Mouse (Mus musculus): ENCODE measurements around the gene Tmsb10. TPM values are rescaled to one million over a fixed set of nuclear protein-coding genes. Genes with fewer than 3 reads are reported as not detected.

Tmsb10 gene
- total RNA-seq (2021) = 10 to 100 TPM; 73.8 to 96.5 TPM
- polyA plus RNA-seq (2012; rRNA removed) = 29.8 and 36.4 TPM in 2 replicates
- long read RNA-seq, transcript Tmsb10-202 (2 exons, 690 nt) = minor isoform, 117 of 274 reads
- long read RNA-seq, transcript Tmsb10-203 (3 exons, 570 nt) = major isoform, 157 of 274 reads
- long read RNA-seq, partial matches to known transcripts = 0 of 274 reads
- long read RNA-seq, other reads (novel, unspliced or antisense) = 0 of 274 reads

GRCm38 (mm10) chr6:72958662-72959071, at the start of gene Tmsb10:
Gene Tmsb10, minus strand, starts transcription at chr6:72958748.
- peak within 1 kb of the TSS; percentile 77 for H3K9ac ChIP-seq (ENCODE audit: low read depth, low read length)
- peak within 1 kb of the TSS; percentile 96 for H3K27ac ChIP-seq
- H3K4me3 ChIP-seq = peak within 1 kb of the TSS; percentile 96
- H3K79me2 ChIP-seq (replicated peaks; ENCODE audit: control insufficient read depth, insufficient read depth, low read length) = no peaks in the 10 kb centered on the region
- peaks cover 6% of the 10 kb centered on the region; the same call in 1 of the 2 replicates for H3K4me1 ChIP-seq (ENCODE audit: control insufficient read depth, insufficient read depth, low read length)
- intact Hi-C loops (cut with DNase I) = loop anchor here (2.0 kb wide), 1 partner anchor 22 kb away; no protein-coding TSS in a partner anchor
- TF ChIP-seq POLR2A (IDR thresholded peaks at IDR 0.05; ENCODE audit: insufficient read depth, low read depth, low read length) = no peak
- TF ChIP-seq EP300 (IDR thresholded peaks at IDR 0.05; ENCODE audit: insufficient read depth, low read depth, low read length) = no peak
- no peak for TF ChIP-seq CTCF (IDR thresholded peaks at IDR 0.05)
- H3K36me3 ChIP-seq (ENCODE audit: control insufficient read depth, insufficient read depth, low read length) = no peaks in the 10 kb centered on the region
- DNase-seq = no peak
- no peaks in the 10 kb centered on the region for H3K27me3 ChIP-seq (ENCODE audit: control insufficient read depth, insufficient read depth, low read length)
- 5% methylated on average over 18 of the region's 19 CpGs for WGBS

- Histone ChIP-seq H3K4me3 (no peak overlapping the region), H3K36me3 (ENCODE audit: control insufficient read depth, insufficient read depth, low read length) (no peaks in the 10 kb centered on the region), H3K79me2 (replicated peaks; ENCODE audit: control insufficient read depth, insufficient read depth, low read length) (no peaks in the 10 kb centered on the region), H3K4me1 (ENCODE audit: control insufficient read depth, insufficient read depth, low read length) (no peaks in the 10 kb centered on the region), H3K27me3 (ENCODE audit: control insufficient read depth, insufficient read depth, low read length) (no peaks in the 10 kb centered on the region), H3K27ac (no peak overlapping the region), H3K9ac (ENCODE audit: low read depth, low read length) (no peak overlapping the region)
- no peak for DNase-seq
- intact Hi-C loops (cut with DNase I) = no loop called here
- WGBS = 81% methylated on average over 5 of the region's 5 CpGs
- TF ChIP-seq POLR2A (IDR thresholded peaks at IDR 0.05; ENCODE audit: insufficient read depth, low read depth, low read length) (no peak), CTCF (IDR thresholded peaks at IDR 0.05) (no peak), EP300 (IDR thresholded peaks at IDR 0.05; ENCODE audit: insufficient read depth, low read depth, low read length) (no peak)
Observed at GRCm38 (mm10) chr6:73003601-73004000, 45.1 kb upstream of the Tmsb10 start.

GRCm38 (mm10) chr6:73002391-73002790, 43.8 kb upstream of the Tmsb10 start:
- TF ChIP-seq CTCF (IDR thresholded peaks at IDR 0.05) (no peak), EP300 (IDR thresholded peaks at IDR 0.05; ENCODE audit: insufficient read depth, low read depth, low read length) (no peak), POLR2A (IDR thresholded peaks at IDR 0.05; ENCODE audit: insufficient read depth, low read depth, low read length) (no peak)
- WGBS = 54% methylated on average over 1 of the region's 1 CpGs

GRCm38 (mm10) chr6:72998809-72999208, 40.3 kb upstream of the Tmsb10 start:
- Histone ChIP-seq H3K36me3 (ENCODE audit: control insufficient read depth, insufficient read depth, low read length) (no peaks in the 10 kb centered on the region), H3K27me3 (ENCODE audit: control insufficient read depth, insufficient read depth, low read length) (no peaks in the 10 kb centered on the region), H3K9ac (ENCODE audit: low read depth, low read length) (no peak overlapping the region), H3K79me2 (replicated peaks; ENCODE audit: control insufficient read depth, insufficient read depth, low read length) (no peaks in the 10 kb centered on the region), H3K4me3 (no peak overlapping the region), H3K27ac (no peak overlapping the region), H3K4me1 (ENCODE audit: control insufficient read depth, insufficient read depth, low read length) (no peaks in the 10 kb centered on the region)
- intact Hi-C loops (cut with DNase I) = no loop called here
- no peak for DNase-seq
- TF ChIP-seq POLR2A (IDR thresholded peaks at IDR 0.05; ENCODE audit: insufficient read depth, low read depth, low read length) (no peak), EP300 (IDR thresholded peaks at IDR 0.05; ENCODE audit: insufficient read depth, low read depth, low read length) (no peak), CTCF (IDR thresholded peaks at IDR 0.05) (no peak)
- 69% methylated on average over 1 of the region's 1 CpGs for WGBS

More at GRCm38 (mm10) chr6:73002391-73002790, 43.8 kb upstream of the Tmsb10 start:
- no peaks in the 10 kb centered on the region for H3K79me2 ChIP-seq (replicated peaks; ENCODE audit: control insufficient read depth, insufficient read depth, low read length)
- H3K4me1 ChIP-seq (ENCODE audit: control insufficient read depth, insufficient read depth, low read length) = no peaks in the 10 kb centered on the region
- no peaks in the 10 kb centered on the region for H3K36me3 ChIP-seq (ENCODE audit: control insufficient read depth, insufficient read depth, low read length)
- intact Hi-C loops (cut with DNase I) = no loop called here
- H3K27ac ChIP-seq = no peak overlapping the region
- H3K27me3 ChIP-seq (ENCODE audit: control insufficient read depth, insufficient read depth, low read length) = no peaks in the 10 kb centered on the region
- H3K4me3 ChIP-seq = no peak overlapping the region
- H3K9ac ChIP-seq (ENCODE audit: low read depth, low read length) = no peak overlapping the region
- no peak for DNase-seq

- H3K4me1 ChIP-seq (ENCODE audit: control insufficient read depth, insufficient read depth, low read length) = no peaks in the 10 kb centered on the region; the same call in 1 of the 2 replicates
- H3K36me3 ChIP-seq (ENCODE audit: control insufficient read depth, insufficient read depth, low read length) = no peaks in the 10 kb centered on the region
- H3K27me3 ChIP-seq (ENCODE audit: control insufficient read depth, insufficient read depth, low read length) = no peaks in the 10 kb centered on the region
- H3K27ac ChIP-seq = no peak overlapping the region
- no peak overlapping the region for H3K9ac ChIP-seq (ENCODE audit: low read depth, low read length)
- intact Hi-C loops (cut with DNase I) = no loop called here
- H3K79me2 ChIP-seq (replicated peaks; ENCODE audit: control insufficient read depth, insufficient read depth, low read length) = no peaks in the 10 kb centered on the region
- TF ChIP-seq CTCF (IDR thresholded peaks at IDR 0.05) = no peak
- TF ChIP-seq EP300 (IDR thresholded peaks at IDR 0.05; ENCODE audit: insufficient read depth, low read depth, low read length) = no peak
- no peak for TF ChIP-seq POLR2A (IDR thresholded peaks at IDR 0.05; ENCODE audit: insufficient read depth, low read depth, low read length)
- H3K4me3 ChIP-seq = no peak overlapping the region
- DNase-seq = no peak
- WGBS = 67% methylated on average over 5 of the region's 5 CpGs
Observed at GRCm38 (mm10) chr6:72993688-72994082, 35.1 kb upstream of the Tmsb10 start.

- H3K4me1 ChIP-seq (ENCODE audit: control insufficient read depth, insufficient read depth, low read length) = no peaks in the 10 kb centered on the region; the same call in 1 of the 2 replicates
- intact Hi-C loops (cut with DNase I) = no loop called here
- no peak overlapping the region for H3K9ac ChIP-seq (ENCODE audit: low read depth, low read length)
- H3K4me3 ChIP-seq = no peak overlapping the region
- H3K27me3 ChIP-seq (ENCODE audit: control insufficient read depth, insufficient read depth, low read length) = no peaks in the 10 kb centered on the region
- no peak for TF ChIP-seq POLR2A (IDR thresholded peaks at IDR 0.05; ENCODE audit: insufficient read depth, low read depth, low read length)
- TF ChIP-seq EP300 (IDR thresholded peaks at IDR 0.05; ENCODE audit: insufficient read depth, low read depth, low read length) = no peak
- no peak for TF ChIP-seq CTCF (IDR thresholded peaks at IDR 0.05)
- no peaks in the 10 kb centered on the region for H3K36me3 ChIP-seq (ENCODE audit: control insufficient read depth, insufficient read depth, low read length)
- 62% methylated on average over 8 of the region's 8 CpGs for WGBS
- no peak for DNase-seq
- no peak overlapping the region for H3K27ac ChIP-seq
- H3K79me2 ChIP-seq (replicated peaks; ENCODE audit: control insufficient read depth, insufficient read depth, low read length) = no peaks in the 10 kb centered on the region
Observed at GRCm38 (mm10) chr6:72993054-72993687, 34.6 kb upstream of the Tmsb10 start.

Measured in heart, adult 2 months (tissue).